Mouse (Mus musculus): ENCODE measurements at regions not wholly inside any gene's neighbourhood (a gene's known extent, or its start where the extent isn't known, plus 50 kb on each side); places are given as distances from the start of the nearest gene placed in this dataset.

- no peak for TF ChIP-seq CTCF (IDR thresholded peaks at IDR 0.05; ENCODE audit: insufficient read depth, low read length)
- no peak for TF ChIP-seq POLR2A (IDR thresholded peaks at IDR 0.05; ENCODE audit: borderline replicate concordance, extremely low read depth, low read depth, low read length)
Observed at GRCm38 (mm10) chr19:19783507-19783906, 607.2 kb downstream of the Anxa1 start.

Data from lung, adult 2 months (tissue).